Mouse (Mus musculus): ENCODE measurements around the gene Marveld1. TPM values are rescaled to one million over a fixed set of nuclear protein-coding genes. Genes with fewer than 3 reads are reported as not detected.

The Marveld1 gene
- 10 to 100 TPM; 41.1 to 49.9 TPM for polyA plus RNA-seq (2017; shearing (Covaris generic))

GRCm38 (mm10) chr19:42147170-42147768 is at the start of gene Marveld1:
TSS of gene Marveld1 (plus strand) at chr19:42147400.

GRCm38 (mm10) chr19:42128787-42129508 is 18.3 kb upstream of the Marveld1 start, which contains the start of gene Avpi1:
TSS of gene Avpi1 (minus strand) at chr19:42129059.

GRCm38 (mm10) chr19:42163764-42164163 is 16.6 kb downstream of the Marveld1 start, which contains the start of gene Zfyve27:
TSS of gene Zfyve27 (plus strand) at chr19:42163951.

Other genes with a start within 250 kb of the Marveld1 start
- 100 to 1,000 TPM; 125 to 133 TPM for gene Pgam1, start 235.5 kb upstream of the Marveld1 start, polyA plus RNA-seq (2017; shearing (Covaris generic))
- gene Exosc1, start 214.0 kb upstream of the Marveld1 start, polyA plus RNA-seq (2017; shearing (Covaris generic)), result 10 to 100 TPM; 66.3 to 84.4 TPM
- 10 to 100 TPM; 56.1 to 71.6 TPM for gene Zdhhc16, start 213.9 kb upstream of the Marveld1 start, polyA plus RNA-seq (2017; shearing (Covaris generic))
- gene Mms19, start 166.2 kb upstream of the Marveld1 start, polyA plus RNA-seq (2017; shearing (Covaris generic)), result 10 to 100 TPM; 73.3 to 75.2 TPM
- 1 to 10 TPM; 6.4 to 9.0 TPM for gene Ubtd1, start 165.6 kb upstream of the Marveld1 start, polyA plus RNA-seq (2017; shearing (Covaris generic))
- gene Ankrd2, start 111.4 kb upstream of the Marveld1 start, polyA plus RNA-seq (2017; shearing (Covaris generic)), result under 1 TPM in 1 of 2 experiments, not detected in 1; 0.26 TPM
- under 1 TPM; 0.36 to 0.37 TPM for gene Hoga1, start 101.8 kb upstream of the Marveld1 start, polyA plus RNA-seq (2017; shearing (Covaris generic))
- 1 to 10 TPM in 1 of 2 experiments, under 1 TPM in 1; 0.11 to 1.5 TPM for gene 4933411K16Rik, start 95.2 kb upstream of the Marveld1 start, polyA plus RNA-seq (2017; shearing (Covaris generic))
- 1 to 10 TPM in 1 of 2 experiments, under 1 TPM in 1; 0.43 to 1.1 TPM for gene Morn4, start 61.0 kb upstream of the Marveld1 start, polyA plus RNA-seq (2017; shearing (Covaris generic))
- 10 to 100 TPM; 32.6 to 35.0 TPM for gene Pi4k2a, start 56.9 kb upstream of the Marveld1 start, polyA plus RNA-seq (2017; shearing (Covaris generic))
- 10 to 100 TPM in 1 of 2 experiments, 1 to 10 TPM in 1; 5.1 to 10.4 TPM for gene Avpi1, start 18.3 kb upstream of the Marveld1 start, polyA plus RNA-seq (2017; shearing (Covaris generic))
- 10 to 100 TPM; 50.9 to 67.9 TPM for gene Zfyve27, start 16.6 kb downstream of the Marveld1 start, polyA plus RNA-seq (2017; shearing (Covaris generic))
- under 1 TPM in 1 of 2 experiments, not detected in 1; 0.15 TPM for gene Sfrp5, start 54.9 kb downstream of the Marveld1 start, polyA plus RNA-seq (2017; shearing (Covaris generic))
- under 1 TPM; 0.05 to 0.23 TPM for gene Golga7b, start 100.2 kb downstream of the Marveld1 start, polyA plus RNA-seq (2017; shearing (Covaris generic))

Data from inflammation-experienced regulatory T-cells (primary cell).